Mouse (Mus musculus): ENCODE data around the gene Traf3ip3. TPM values are rescaled to one million over a fixed set of nuclear protein-coding genes. Genes with fewer than 3 reads are reported as not detected.
A peak's percentile ranks its signal among the peaks of the same experiment; 100 is the strongest.

The Traf3ip3 gene
- 1 to 10 TPM; 2.1 to 3.6 TPM for total RNA-seq (2021)
- long read RNA-seq, experiment 1 = 0 reads
- long read RNA-seq, experiment 2, partial matches to known transcripts = 1 of 3 reads
- long read RNA-seq, experiment 2, other reads (novel, unspliced or antisense) = 2 of 3 reads

DNA sequence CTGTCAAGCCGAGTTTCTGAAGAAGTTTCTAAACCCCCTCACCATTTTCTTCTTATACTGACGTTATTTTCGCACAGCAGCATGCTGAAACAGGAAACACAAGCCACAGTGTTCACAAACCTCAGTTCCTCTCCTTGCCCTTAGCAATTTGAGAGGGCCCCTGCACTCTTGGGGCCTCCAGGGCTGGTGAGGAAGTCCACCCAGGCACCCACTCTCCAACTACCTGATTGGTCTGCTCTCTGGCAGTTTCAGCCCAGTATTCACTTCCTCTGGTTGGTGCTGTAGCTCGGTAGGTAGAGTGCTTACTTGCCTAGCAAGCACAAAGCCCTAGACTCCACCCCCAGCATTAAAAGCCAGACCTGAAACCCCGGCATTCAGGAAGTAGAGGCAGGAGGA, at the start of gene Traf3ip3:
Gene Traf3ip3 (minus strand): TSS at position 321 of the 396 bp plus-strand sequence.
- no peak for DNase-seq (ENCODE audit: low spot score in 2 of 2)

DNA sequence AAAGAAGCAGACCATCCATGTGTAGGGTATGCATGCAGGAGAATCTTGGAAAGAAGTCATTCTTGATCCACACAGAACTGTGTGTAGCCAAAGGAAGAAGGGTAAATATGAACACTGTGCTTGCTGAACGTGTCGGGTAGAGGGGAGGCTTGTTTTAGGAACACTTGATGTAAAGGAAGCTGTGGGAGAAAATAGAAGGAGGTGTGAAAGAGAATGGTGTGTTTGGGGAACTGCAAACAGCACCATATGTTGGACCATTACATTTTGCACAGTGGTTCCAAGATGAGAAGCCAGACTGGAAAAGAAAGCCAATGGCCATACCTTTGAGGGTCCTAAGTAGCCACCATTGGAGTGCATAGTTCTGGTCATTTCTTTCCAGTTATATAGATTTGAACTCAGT, 48.5 kb upstream of the Traf3ip3 start:
- no peak for DNase-seq (ENCODE audit: low spot score in 2 of 2)

DNA sequence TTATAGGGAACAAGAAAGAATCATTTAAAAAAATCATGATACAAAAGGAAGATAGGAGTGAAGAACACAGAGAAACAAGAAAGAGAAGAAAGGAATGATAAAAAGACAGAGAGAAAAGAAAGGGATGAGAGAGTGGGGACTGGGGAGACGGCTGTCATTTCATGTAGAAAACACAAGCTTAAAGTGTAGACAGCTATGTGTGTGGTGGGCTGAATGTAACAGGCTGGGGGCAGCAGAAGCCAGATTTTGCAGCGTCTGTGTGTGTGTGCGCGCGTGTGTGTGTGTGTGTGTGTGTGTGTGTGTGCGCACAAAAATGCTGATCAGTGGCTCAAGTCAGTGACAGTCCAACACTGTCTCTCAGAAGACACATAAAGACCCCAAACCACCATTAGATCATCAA, 42.7 kb upstream of the Traf3ip3 start:
- DNase-seq (ENCODE audit: low spot score in 2 of 2) = peak in 1 of 2 experiments; percentile 15

DNA sequence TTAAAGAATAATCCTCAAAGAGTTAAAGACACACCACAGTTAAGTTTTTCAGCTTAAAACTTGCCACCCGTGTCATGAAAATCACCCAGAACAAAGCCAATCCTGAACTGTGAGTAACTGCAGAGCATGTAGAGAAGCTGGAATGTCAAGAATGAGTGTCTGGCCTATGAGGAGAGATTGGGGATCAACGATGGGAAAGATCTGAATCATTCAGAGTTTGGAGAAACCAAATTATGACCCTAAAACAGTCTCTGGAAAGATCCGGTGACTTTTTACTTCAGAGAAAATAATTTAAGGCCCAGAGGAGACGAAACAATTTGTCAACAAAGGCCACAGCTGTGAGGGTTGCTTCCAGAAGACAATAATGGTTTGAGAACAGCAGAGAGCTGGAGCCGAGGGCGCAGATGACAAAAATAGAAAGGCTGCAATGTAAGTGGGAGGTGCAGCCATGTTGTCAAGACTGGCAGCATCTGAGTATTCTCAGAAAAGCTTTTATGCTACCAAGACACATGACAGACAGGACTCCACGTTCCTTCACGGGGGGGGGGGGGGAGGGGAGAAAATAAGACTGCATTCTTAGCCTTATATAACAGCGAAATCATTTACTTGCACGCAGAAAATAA, 42.2 kb upstream of the Traf3ip3 start:
- peak in 1 of 2 experiments; percentile 25 for DNase-seq (ENCODE audit: low spot score in 2 of 2)

DNA sequence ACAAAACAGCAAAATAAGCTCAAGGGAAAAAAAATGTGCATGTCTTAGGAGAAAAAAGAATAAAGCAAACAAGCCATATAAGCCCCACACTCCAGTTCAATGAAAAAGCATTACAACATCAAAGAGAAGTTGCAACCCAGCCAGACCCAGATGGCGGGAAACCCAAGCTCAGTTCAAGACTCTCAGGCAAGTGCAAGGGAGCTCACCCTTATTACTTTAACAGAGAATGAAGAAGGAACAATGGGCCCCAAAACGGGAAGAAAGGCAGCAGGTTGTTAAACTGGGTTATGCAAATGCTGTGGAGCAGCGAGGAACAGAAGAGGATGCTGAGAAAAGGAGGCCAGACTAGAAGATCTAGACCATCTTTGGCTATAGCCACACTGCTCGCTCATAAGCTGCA, 41.4 kb upstream of the Traf3ip3 start:
- DNase-seq (ENCODE audit: low spot score in 2 of 2) = peak in 1 of 2 experiments; percentile 16

DNA sequence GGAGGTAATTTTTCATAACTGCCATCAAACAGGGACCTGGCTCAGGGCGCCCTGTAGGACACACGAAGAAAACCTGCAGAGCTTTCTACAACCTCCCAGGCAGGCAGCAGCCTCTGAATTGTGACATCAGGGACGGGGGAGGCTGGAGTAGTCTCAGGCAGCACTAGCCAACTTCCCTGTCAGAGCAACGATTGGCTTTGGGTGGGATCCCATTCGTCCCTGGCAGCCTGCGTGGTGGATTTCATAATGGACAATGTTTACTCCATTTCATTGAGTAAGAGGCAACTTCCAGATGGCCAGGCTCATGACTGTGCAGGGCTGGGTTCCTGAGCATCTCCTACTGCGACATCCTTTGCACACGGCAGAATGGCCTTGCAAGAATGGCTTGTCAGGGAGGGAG, 40.7 kb upstream of the Traf3ip3 start:
- DNase-seq (ENCODE audit: low spot score in 2 of 2) = peak; percentile 86 to 94

DNA sequence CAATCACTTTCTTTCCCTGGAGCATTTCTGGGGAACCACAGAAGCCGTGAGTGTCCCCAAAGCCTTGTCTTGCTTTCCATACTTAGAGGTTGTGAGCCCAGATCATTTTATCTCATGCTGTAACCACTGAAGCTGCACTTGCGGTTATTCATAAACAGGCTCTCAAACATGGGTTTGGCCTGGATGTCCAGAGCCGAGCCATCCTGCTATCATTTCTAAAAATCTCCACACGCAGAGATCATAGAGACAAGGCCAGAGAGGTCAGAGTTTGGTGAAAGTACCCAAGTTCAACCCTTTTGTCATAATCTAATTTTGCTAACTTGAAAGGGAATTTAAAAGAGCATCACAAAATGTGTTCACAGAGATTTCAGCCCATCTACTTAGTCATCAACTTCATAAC, 39.9 kb upstream of the Traf3ip3 start:
- DNase-seq (ENCODE audit: low spot score in 2 of 2) = no peak

DNA sequence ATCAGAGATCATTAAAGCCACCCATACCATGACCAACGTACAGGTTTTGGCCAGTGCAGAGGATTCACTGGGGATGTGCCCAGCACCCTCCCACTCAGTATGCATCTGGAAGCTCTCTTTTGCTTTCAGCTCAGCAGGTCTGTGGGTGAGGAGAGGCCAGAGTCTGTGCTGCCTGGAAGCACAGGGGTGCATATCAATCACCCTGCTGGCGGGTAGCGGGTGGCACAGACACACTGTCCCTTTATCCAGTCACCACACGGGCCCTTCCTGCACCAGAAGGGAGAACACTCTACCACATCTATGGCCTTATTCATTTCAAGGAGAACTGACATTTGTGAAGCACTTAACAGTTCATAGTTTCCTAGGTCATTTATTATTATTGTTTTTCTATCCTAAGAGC, 36.9 kb upstream of the Traf3ip3 start:
- DNase-seq (ENCODE audit: low spot score in 2 of 2) = peak in 1 of 2 experiments; percentile 57

DNA sequence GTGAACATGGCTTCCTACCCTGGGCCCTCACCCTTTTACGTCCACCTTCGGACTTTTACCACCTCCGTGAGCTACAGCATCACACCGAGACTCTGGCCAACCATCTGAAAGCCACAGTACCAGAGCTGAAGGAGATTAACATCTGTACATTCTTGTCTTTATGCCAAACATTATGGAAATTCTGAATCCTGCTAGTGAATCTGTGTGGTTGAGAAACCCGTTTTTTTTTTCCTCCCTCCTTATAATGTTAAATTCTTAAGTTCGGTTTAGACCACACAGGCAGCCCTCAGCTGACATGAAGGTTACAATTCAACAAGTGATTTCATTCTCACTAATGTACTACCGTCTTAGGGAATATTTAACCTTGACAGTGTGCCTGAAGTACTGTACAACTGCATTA, 33.4 kb upstream of the Traf3ip3 start:
- no peak for DNase-seq (ENCODE audit: low spot score in 2 of 2)

DNA sequence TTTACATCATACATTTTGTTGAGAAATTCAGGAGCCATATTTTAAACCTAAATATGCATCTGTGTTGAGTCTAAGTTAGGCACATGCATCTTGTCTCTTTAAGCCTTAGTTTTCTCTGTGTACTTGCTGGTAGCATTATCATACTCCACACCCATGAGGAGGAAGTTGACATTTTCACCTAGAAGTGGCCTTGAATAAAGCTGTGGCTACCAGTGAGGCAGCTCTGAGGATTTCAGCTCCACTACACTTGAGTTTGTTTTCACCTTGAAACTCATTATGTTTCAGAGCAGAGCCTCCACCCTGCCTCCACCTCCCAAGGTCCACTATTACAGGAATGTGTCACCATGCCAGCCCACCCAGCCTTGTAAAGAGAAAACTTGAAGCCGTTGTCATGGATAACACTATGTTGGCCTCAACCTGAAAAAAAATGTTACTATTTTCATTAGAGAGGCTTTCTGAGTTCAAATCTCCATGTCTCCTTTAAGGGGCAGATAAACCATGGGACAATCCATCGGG, 32.7 kb upstream of the Traf3ip3 start:
- no peak for DNase-seq (ENCODE audit: low spot score in 2 of 2)

DNA sequence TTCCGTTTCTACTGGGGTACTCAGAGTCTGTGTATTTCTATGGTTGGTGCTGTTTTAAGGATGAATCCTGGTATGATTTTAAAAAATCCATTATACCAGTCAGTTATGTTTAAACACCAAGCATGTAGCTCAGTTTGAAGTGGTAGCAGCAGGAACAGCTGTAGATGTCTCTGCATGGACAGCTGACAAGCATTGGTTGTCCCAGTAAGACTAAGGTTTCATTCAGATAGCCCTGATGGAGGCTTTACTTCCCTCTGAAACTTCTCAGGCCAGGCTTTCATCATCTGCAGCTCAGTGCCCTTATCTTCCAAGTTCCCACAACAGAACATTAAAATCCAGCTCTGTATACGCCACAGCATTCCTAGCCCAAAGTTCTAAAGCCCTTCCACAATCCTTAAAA, 31.2 kb upstream of the Traf3ip3 start:
- no peak for DNase-seq (ENCODE audit: low spot score in 2 of 2)

DNA sequence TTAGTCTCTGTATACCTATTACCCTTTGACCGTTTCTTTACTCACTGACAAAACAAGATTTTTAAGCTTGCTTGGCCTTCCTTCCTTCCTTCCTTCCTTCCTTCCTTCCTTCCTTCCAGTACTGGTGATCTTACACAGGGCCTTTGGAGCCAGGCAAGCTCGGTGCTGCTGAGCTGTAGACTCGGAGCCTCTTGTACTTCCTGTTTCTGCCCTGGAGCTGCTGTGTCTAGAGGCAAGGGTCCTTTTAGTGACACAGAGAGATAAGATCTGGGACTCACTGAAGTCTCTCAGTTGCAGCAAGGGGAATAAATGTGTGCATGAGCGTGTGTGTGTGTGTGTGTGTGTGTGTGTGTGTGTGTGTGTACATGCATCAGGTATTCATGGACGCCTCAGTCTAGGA, 29.4 kb upstream of the Traf3ip3 start:
- DNase-seq (ENCODE audit: low spot score in 2 of 2) = no peak

DNA sequence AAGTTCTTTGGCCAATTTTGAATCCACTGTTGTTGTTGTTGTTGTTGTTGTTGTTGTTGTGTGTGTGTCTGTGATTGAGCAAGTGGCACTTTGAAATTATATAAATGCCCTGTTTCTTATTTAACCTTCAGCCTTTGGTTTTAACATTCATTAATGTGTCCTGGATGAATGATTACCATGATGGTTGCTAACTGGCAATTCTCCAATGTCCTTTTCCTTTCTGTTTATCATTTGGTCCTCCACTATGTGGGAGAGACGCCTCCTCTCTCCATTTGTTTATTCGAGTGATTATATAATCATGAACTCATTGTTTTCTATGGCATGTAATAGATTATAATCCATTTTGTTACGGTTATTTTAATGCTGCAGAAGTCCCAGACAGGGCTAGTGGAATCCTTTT, 29.0 kb upstream of the Traf3ip3 start:
- no peak for DNase-seq (ENCODE audit: low spot score in 2 of 2)

DNA sequence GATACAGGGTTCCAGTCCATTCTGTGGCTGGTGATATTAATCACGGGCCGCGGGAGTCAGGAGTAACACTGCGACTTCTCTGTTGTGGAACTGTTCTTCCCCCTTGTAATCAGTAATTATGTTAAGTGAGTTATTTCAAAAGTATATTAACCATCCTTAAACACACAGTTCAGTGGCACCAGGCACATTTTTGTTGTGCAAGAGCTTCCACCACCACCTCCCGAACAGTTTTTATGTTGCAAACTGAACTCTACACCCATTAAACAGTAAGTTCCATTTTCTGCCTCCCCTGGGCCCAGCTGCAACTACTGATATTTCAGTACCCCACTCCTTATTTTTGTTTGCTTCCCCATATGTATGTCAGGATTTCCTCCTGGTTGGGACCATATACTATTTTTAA, 28.1 kb upstream of the Traf3ip3 start:
- no peak for DNase-seq (ENCODE audit: low spot score in 2 of 2)

DNA sequence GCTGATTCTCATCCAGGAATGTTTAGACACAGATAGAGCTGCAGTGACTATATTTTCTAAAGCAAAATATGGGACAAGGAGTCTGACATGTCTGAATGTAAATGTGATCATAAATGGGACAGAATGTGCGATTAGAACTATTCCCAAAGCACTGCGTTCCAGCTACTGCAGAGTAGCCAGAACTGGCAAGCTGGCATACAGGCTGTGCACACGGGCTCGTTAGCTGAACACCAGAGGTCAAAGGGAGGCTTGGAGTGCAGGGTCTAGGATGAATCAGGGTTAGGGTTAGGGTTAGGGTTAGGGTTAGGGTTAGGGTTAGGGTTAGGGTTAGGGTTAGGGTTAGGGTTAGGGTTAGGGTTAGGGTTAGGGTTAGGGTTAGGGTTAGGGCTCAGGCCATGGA, 26.0 kb upstream of the Traf3ip3 start:
- DNase-seq (ENCODE audit: low spot score in 2 of 2) = no peak

DNA sequence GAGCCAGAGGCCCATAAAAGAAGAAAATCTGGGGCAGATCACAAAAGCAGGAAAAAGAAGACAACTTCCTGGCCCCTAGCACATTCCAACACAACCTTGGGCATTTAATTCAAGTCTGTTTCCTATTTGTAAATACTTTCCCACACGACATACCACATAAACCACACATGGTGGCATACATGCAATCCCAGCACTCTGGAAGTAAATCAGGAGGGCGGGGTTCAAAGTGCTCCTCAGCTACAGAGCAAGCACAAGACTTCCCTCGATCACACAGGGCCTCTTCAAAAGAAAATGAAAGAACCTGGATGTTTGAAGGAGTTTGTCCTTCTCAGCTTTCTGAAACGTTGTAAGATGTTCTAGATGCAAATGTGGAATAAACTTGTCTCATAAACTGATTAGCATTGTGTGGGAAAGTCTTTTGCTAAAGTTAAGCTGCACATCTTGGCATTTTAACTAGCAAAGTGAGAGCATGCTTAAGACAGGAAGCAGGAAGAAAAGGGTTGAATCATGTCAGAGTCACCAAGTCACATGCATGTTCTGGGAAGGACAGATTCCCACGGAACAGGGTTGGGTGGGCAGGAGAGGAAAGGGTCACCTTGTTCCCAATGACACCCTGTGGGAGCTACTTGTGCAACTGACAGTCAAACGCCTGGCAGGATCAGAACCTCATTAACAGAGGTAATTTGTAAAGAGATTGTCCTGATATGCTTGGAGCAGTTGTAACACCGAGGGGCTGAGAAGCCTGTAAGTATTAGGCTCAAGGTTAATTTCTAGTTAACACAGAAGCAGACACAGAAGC, 25.4 kb upstream of the Traf3ip3 start:
- no peak for DNase-seq (ENCODE audit: low spot score in 2 of 2)

DNA sequence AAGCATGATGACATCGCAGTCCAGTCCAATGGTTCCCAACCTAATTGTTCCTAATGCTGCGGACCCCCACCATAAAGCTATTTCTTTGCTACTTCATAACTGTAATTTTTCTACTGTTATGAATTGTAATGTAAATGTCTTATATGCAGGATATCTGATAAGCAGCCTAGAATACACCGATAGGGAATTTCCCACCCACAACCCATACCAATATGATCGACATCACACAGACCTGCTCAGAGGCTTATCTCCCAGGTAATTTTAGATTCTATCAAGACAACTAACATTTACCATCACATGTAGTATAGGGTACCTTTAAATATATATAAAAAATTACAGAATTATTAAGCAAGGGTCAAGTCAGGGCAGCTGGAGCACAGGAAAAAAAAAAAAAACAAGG, 24.6 kb upstream of the Traf3ip3 start:
- no peak for DNase-seq (ENCODE audit: low spot score in 2 of 2)

DNA sequence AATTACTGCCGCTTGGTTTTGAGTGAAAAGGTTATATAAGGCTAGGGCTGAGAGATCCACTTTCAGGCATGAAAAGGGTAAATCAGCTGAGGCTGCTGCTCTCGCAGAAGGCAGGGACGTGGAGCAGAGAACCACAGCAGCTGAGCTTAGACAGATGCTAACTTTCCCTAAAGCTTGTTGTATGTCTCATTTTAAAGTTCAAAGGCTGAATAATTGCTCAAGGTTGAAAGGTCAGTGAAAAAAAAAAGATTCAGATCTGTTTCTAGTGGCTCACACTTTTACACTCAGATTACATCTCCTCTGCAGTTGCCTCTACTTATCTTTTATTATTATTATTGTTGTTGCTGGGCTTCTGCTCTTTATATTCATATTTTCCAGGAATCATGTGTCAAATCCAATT, 24.0 kb upstream of the Traf3ip3 start:
- no peak for DNase-seq (ENCODE audit: low spot score in 2 of 2)

DNA sequence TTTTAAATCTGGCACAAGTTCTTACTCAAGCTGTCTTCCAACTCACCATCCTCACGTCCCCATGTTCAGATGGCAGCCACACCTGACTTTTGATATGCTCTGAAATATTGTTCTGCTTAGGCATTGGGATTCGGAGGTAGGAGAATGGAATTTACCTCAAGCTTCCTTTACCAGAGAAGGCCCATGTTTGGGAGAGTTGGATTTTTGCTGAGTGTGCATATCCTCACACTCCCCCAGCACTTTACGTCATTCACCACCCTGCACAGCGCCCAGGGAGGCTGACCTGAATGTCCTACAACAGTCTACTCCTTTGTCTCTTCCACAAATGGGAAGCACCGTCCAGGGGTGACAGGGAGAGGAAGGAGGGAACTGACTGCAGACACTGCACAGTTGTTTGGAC, 18.9 kb upstream of the Traf3ip3 start:
- DNase-seq (ENCODE audit: low spot score in 2 of 2) = no peak

DNA sequence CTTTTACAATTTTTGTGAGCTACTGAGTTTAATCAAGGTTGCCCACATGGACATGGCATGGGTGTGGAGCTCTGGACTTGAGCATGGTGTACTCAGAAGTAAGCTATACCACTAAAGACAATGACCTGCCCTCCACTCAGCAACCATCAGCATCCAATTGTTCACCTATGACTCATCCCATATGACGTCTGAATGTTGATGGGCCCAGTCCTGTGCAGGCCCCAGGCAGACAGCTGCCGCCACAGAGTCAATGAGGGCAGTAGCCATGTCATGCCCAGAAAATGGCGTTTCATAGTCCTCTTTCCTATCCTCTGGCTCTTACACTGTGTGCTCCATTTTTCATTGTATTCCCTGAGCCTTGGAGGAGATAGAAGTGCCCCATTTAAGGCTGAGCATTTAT, 14.5 kb upstream of the Traf3ip3 start:
- no peak for DNase-seq (ENCODE audit: low spot score in 2 of 2)

DNA sequence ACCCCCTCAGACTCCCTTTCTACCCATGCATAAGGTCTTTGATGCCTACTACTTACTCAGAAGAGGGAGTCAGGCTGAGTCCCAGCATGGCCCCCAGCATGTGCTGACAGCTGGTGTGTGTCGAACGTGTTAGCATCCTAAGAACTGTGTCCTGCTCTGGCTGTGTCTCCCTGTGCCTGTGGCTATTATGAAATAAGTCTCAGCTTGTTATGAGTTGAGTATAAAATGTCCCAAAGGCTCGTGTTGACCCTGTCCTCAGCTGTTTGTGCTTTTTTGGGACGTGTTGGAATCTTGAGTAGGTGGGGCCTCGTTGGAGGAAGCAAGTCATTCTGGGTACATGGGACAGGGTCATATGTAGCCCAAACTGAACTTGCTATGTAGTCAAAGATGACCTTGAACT, 12.6 kb upstream of the Traf3ip3 start:
- no peak for DNase-seq (ENCODE audit: low spot score in 2 of 2)

DNA sequence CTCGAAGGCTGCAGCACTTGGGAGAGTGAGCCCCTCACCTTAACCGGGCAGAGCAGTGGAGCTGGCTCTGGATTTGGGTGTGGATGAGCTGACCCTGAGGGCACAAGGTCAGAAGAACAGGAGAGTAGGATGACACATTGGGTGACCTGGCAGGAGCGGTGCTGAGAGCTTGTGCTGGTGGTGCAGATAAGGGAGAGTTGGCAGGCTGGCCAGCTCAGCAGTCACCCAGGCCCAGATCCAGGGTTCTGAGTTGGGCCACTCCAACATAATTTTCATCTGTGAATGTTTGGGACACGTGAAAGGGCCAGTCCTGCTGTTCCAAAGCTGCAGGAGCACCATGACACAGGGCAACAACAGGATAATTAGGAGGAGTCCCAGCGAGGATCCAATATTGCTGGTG, 9.9 kb upstream of the Traf3ip3 start:
- no peak for DNase-seq (ENCODE audit: low spot score in 2 of 2)

DNA sequence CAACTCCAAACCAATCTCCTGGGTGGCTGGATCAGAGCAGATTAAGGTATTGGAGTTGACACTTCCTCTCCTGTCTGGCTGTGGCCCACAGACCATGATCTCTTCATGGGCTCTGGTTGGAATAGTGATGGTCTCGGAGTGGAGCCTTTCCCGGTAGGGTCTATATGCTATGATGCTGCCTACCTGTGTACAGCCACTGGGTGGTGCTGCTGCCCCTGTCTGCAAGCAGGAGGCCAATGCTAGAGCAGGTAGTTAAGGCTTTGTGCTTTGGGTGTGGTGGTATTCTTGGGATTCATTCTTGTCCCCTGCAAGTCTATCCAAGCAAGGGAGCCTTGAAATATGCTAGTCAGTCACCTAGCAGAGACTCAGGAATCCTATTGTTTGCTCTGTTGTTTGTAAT, 6.7 kb upstream of the Traf3ip3 start:
- DNase-seq (ENCODE audit: low spot score in 2 of 2) = peak; percentile 52 to 60
